Mouse (Mus musculus) gastrocnemius, adult 2 months (tissue): Measurements from ENCODE around the gene Atg9a. TPM values are rescaled to one million over a fixed set of nuclear protein-coding genes. Genes with fewer than 3 reads are reported as not detected.

ENCODE experiments used
- DNase-seq: peaks from one replicate; pipeline ENCODE4 v3.0.0; 2022
- H3K27ac ChIP-seq: fragments of 200-600 bp; 2 replicates; pipeline ENCODE4 v1.8.1; 2022; ENCODE audit warnings: mild to moderate bottlenecking
- H3K4me3 ChIP-seq: fragments of 200-600 bp; 2 replicates; pipeline ENCODE4 v1.8.1; 2022; ENCODE audit warnings: mild to moderate bottlenecking, moderate library complexity
- CTCF ChIP-seq: fragments of 200-600 bp; IDR thresholded peaks from 2 replicates; pipeline ENCODE4 v1.8.1; 2022; ENCODE audit warnings: antibody characterized with exemption, mild to moderate bottlenecking, moderate library complexity
- intact Hi-C: fragments of 180-260 bp; cut with DNase I; formaldehyde crosslinking; loops from one replicate; pipeline ENCODE4 v1.15.1; 2025
- microRNA-seq: library from miRNA; unstranded; fragments of <30 nt; microRNA quantifications from one replicate; pipeline ENCODE4 v1.2.0, GENCODE M21; 2021
- total RNA-seq, 2 experiments: library from RNA; stranded (reverse); gene quantifications; 2 replicates each; pipeline ENCODE4 v1.2.3; 2021

Atg9a gene
- total RNA-seq, 2 experiments from 2014 or later: 107 to 113 TPM

GRCm38 (mm10) chr1:75142301-75143261 is 49.4 kb downstream of the Atg9a start, which contains the start of the genes Cnppd1 and Retreg2:
Gene Cnppd1, minus strand, starts transcription at chr1:75142711.
Gene Retreg2, plus strand, starts transcription at chr1:75142778.
- intact Hi-C loops: no loop called here
- Histone ChIP-seq H3K4me3 (peak within 1 kb of the TSS; percentile 96), H3K27ac (peak within 1 kb of the TSS; percentile 98)
- TF ChIP-seq CTCF: peak; percentile 72
- peak; percentile 98 for DNase-seq

GRCm38 (mm10) chr1:75141486-75142190 is 50.4 kb downstream of the Atg9a start:
- TF ChIP-seq CTCF: no peak
- peak overlapping the region; percentile 96 for H3K4me3 ChIP-seq
- intact Hi-C loops: no loop called here
- DNase-seq: peak; percentile 82
- H3K27ac ChIP-seq: peak overlapping the region; percentile 98

GRCm38 (mm10) chr1:75140601-75141190 is 51.3 kb downstream of the Atg9a start:
- TF ChIP-seq CTCF: no peak
- intact Hi-C loops: no loop called here
- Histone ChIP-seq H3K27ac (peak overlapping the region; percentile 98), H3K4me3 (peak overlapping the region; percentile 96)
- no peak for DNase-seq

GRCm38 (mm10) chr1:75138448-75138847 is 53.5 kb downstream of the Atg9a start:
- no peak for DNase-seq
- Histone ChIP-seq H3K4me3 (no peak overlapping the region), H3K27ac (no peak overlapping the region)
- no peak for TF ChIP-seq CTCF
- intact Hi-C loops: no loop called here

GRCm38 (mm10) chr1:75136730-75137129 is 55.3 kb downstream of the Atg9a start:
- Histone ChIP-seq H3K27ac (no peak overlapping the region), H3K4me3 (no peak overlapping the region)
- DNase-seq: no peak
- no peak for TF ChIP-seq CTCF
- intact Hi-C loops: no loop called here

GRCm38 (mm10) chr1:75136293-75136692 is 55.7 kb downstream of the Atg9a start:
- Histone ChIP-seq H3K4me3 (no peak overlapping the region), H3K27ac (no peak overlapping the region)
- DNase-seq: no peak
- TF ChIP-seq CTCF: no peak
- intact Hi-C loops: no loop called here

- TF ChIP-seq CTCF: no peak
- Histone ChIP-seq H3K27ac (no peak within 1 kb of the TSS), H3K4me3 (no peak within 1 kb of the TSS)
- intact Hi-C loops: no loop called here
- DNase-seq: no peak
These were observed 58.4 kb downstream of the Atg9a start, which contains the start of gene Slc23a3 for GRCm38 (mm10) chr1:75133421-75134207. Gene Slc23a3, minus strand, starts transcription at chr1:75133890.

Small RNAs within 50 kb of the gene (microRNA-seq; reads per million reads assigned to microRNA genes)
- not detected for gene Gm27943

Other genes with a start within 250 kb of the Atg9a start
- under 1 TPM; 0.11 to 0.18 TPM for gene Ihh, start 240.5 kb downstream of the Atg9a start, total RNA-seq
- gene Nhej1, start 67.0 kb downstream of the Atg9a start, total RNA-seq: 1 to 10 TPM; 4.5 to 6.6 TPM
- not detected for gene Slc23a3, start 58.3 kb downstream of the Atg9a start, total RNA-seq
- gene Cnppd1, start 49.5 kb downstream of the Atg9a start, total RNA-seq: 10 to 100 TPM; 14.0 to 14.4 TPM
- 10 to 100 TPM in 1 of 2 experiments, 1 to 10 TPM in 1; 7.7 to 11.5 TPM for gene Retreg2, start 49.4 kb downstream of the Atg9a start, total RNA-seq
- 10 to 100 TPM; 14.6 to 17.7 TPM for gene Zfand2b, start 23.6 kb downstream of the Atg9a start, total RNA-seq
- gene Abcb6, start 11.8 kb downstream of the Atg9a start, total RNA-seq: 10 to 100 TPM; 18.9 to 20.4 TPM
- gene Ankzf1, start within 50 bp of the Atg9a start, total RNA-seq: 1 to 10 TPM; 5.5 to 5.9 TPM
- 1 to 10 TPM; 1.0 to 1.5 TPM for gene Glb1l, start 18.6 kb upstream of the Atg9a start, total RNA-seq
- gene Stk16, start 18.6 kb upstream of the Atg9a start, total RNA-seq: 10 to 100 TPM; 18.8 to 20.2 TPM
- 1,000 to 10,000 TPM; 1,043 to 1,330 TPM for gene Tuba4a, start 27.7 kb upstream of the Atg9a start, total RNA-seq
- gene A630095N17Rik, start 39.9 kb upstream of the Atg9a start, total RNA-seq: not detected
- 10 to 100 TPM; 83.2 to 88.9 TPM for gene Dnajb2, start 44.2 kb upstream of the Atg9a start, total RNA-seq
- gene Ptprn, start 72.3 kb upstream of the Atg9a start, total RNA-seq: not detected
- gene Resp18, start 86.2 kb upstream of the Atg9a start, total RNA-seq: not detected
- gene Dnpep, start 125.8 kb upstream of the Atg9a start, total RNA-seq: 10 to 100 TPM; 40.9 to 49.6 TPM
- 1,000 to 10,000 TPM; 2,035 to 2,198 TPM for gene Des, start 168.1 kb upstream of the Atg9a start, total RNA-seq
- 100 to 1,000 TPM; 268 to 311 TPM for gene Speg, start 183.1 kb upstream of the Atg9a start, total RNA-seq
- 10 to 100 TPM; 41.1 to 42.7 TPM for gene Gmppa, start 243.7 kb upstream of the Atg9a start, total RNA-seq